Mouse (Mus musculus) left cerebral cortex, postnatal 4 days (tissue): ENCODE measurements around the gene Id2. TPM values are rescaled to one million over a fixed set of nuclear protein-coding genes. Genes with fewer than 3 reads are reported as not detected.

Experiments
- DNase-seq: peaks from one replicate; pipeline ENCODE4 v3.0.0-alpha.2; 2022
- intact Hi-C: fragments of 180-260 bp; cut with DNase I; formaldehyde crosslinking; loops from one replicate; pipeline ENCODE4 v1.15.1; 2025
- total RNA-seq, 2 experiments: library from RNA; stranded (reverse); gene quantifications; 2 replicates each; pipeline ENCODE4 v1.2.3; 2021

Id2 gene
- 100 to 1,000 TPM; 174 to 182 TPM for total RNA-seq

DNA sequence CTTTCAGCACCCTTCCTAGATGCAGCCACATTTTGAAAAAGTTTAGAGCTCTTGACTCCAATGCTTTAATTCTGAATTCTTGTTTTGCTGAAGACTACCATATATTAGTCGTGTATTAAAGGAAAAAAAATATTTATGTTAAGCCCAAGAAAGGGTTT is at the start of gene Id2:
Id2 (minus strand) TSS at position 89 of the 158 bp plus-strand sequence.
- DNase-seq = no peak
- intact Hi-C loops = loop anchor here (10.0 kb wide), 3 partner anchors 398 to 978 kb away; no protein-coding TSS in a partner anchor

DNA sequence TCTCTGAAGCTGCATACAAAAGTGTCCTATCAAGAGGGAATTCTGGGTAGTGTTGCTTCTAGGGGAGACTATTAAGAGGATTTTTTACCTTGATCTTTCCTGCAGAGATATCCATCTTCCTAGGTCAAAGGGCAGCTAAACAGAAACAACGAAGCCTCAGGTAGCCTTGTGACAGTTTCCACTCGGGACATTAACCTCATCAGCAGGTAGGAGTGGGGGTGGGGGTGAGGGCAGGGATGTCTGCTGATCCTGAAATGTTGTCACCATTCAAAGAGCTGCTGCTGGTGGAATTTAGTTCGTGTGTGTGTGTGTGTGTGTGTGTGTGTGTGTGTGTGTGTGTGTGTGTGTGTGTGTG is 48.4 kb upstream of the Id2 start:
- intact Hi-C loops = no loop called here
- no peak for DNase-seq

DNA sequence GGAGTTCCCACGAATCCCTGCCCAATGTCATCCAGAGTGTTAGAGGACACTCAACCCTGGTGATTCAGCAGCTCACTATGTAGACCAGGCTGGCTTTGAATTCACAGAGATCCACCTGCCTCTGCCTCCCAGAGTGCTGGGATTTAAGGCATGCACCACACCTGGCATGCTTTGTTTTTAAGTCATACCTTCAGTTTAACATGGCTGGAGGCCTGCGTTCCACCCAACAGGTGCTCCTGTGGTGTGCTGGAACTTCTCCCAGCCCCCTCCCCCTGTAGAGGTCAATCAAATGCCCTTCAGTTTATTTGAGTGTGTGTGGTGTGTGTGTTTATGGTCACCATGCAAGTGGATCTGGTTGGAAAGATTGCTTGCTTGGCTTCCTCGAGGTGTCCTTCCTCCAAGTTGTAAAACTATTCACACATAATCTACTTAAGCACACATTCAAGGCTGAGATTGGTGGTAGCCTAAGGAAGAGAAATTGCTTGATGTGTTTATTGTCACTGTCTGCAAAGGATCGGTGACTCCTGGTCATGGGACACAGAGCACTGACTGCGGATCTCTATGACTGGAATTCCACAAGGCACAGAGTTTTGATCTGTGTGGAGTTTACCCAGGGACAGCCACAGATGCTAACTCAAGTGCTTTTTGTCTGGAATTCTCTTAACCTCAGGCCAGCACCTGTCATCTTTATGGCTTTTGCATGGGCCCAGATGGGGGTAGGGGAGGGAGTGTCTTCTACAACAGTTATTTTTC is 47.8 kb upstream of the Id2 start:
- intact Hi-C loops = no loop called here
- DNase-seq = no peak

DNA sequence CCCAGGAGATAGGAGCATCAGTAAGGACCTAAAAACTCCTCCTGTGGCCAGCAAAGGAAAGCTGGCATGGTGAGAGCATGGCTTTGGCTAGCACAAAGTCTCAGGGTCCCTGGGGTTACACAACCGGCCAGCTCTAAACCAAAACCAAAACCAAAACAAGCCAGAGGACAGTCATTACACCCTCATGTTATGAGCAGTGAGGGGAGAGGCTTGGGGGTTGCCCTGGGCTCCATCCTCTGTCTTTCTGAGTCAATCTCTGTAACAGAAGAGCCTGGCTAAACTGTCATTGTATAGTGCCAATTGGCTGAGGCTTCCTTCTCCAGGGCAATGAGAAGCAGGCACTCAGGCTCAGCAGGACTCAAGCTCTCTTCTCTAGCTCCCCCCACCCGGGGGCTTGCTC is 46.6 kb upstream of the Id2 start:
- intact Hi-C loops = no loop called here
- peak; percentile 34 for DNase-seq

DNA sequence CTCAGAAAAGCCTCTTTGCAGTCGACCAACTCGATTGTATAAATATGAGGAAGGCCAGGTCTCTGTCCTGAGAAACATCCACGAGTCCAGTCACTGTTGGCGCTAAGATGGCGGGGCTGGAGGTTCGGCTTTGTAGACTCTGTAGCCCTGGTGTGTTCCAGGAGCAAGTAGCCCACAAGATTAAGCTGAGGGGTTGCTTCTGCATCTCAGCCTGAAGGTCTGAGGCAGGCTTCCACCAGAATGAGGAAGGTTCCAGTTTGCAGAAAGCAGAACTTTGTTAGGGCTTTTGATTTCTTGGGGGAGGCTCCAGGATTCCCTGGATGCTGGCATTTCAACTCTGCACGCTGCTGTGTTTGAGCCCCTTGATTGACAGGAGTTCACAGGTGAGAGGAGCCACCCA is 45.3 kb upstream of the Id2 start:
- intact Hi-C loops = no loop called here
- DNase-seq = no peak

DNA sequence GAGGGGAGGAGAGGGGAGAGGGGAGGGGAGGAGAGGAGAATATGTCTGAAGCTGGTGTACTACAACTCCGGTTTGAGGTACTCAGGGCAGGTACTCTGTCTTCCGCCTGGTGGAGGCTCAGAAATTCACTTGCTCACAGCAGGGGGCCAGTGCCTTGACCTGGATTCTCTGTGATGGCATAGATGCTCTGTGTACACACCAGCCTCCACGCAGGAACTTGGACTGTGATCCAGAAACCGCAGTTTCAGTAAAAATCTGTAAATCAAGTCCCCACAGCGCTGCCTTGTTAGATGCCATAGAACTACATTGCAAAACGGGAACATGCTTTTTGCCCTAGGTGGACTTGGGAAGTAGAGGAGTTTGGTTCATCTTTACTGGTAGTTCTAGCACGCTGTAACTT is 44.4 kb upstream of the Id2 start:
- intact Hi-C loops = no loop called here
- DNase-seq = no peak

DNA sequence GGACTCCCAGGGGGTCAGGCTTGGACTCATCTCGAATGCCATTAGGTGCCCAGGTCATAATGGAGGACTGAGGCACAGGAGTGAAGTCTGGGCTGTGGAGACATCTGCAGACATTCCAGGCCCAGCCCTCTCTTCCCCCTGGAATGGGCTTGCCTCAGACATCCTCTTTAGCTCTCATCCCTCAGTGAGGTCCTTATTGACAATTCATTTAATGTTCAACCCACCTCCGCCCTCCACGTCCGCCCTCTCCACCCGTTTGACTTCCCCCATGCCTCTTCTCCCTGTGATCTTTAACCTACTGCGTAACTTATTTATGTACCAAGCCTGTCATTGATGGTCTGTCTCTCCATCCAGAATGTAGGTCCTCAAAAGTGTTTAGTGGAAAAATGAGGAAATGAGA is 43.2 kb upstream of the Id2 start:
- intact Hi-C loops = no loop called here
- no peak for DNase-seq

DNA sequence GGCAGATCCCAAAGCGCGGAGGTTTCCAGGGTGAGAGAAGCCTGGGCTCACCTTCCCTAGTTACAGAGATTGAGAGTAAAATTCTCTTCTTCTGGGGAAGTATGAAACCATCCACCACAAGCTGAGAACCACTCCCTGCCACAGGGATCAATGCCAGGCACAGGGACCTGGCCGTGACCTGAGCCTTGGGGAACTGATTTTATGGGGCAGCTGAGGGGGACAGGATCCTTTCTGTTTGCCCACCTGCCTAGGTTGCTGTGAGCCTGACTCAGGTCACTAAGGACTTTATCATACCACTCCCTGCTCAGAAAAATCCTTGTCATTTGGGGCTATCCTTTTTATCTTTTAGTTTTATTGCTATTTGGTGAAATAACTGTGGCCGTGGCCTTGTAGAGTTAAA is 41.7 kb upstream of the Id2 start:
- DNase-seq = no peak
- intact Hi-C loops = no loop called here

DNA sequence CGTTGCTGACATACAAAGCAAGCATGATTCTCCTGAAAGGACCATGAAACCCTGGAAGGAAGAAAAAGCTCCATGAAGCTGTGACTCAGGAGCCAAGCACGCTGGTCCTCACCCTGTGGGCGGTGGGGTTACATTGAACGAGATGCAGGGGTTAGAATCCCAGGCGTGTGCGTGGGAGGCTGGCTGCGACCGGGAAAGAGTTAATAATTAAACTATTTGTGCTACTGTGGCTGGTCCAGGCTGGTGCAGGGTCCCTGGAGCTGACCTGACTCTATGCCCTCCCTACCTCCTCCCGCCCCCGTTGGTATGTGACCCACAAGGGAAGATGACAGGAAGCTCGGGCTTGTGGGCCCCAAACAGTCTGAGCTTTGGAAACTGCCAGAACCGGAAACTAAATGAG is 35.1 kb upstream of the Id2 start:
- intact Hi-C loops = no loop called here
- DNase-seq = no peak

DNA sequence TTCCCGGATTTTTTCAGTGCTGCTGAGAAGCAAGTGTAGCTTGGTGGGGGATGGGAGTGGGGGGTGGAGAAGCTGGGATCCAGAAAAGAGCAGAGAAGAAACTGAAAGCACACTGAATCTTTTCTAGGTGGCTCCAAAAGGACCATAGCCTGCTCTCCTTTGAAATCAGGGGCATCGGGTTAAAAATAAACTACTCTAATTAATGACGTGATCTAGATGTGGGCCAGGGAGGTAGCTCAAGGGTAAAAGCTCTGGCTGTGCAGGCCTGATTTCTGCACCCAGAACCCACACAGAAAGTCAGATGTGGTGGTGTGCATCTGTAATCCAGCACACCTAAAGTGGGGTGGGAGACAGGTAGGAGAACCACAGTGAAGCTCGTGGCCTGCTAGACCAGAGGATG is 30.7 kb upstream of the Id2 start:
- no peak for DNase-seq
- intact Hi-C loops = no loop called here

DNA sequence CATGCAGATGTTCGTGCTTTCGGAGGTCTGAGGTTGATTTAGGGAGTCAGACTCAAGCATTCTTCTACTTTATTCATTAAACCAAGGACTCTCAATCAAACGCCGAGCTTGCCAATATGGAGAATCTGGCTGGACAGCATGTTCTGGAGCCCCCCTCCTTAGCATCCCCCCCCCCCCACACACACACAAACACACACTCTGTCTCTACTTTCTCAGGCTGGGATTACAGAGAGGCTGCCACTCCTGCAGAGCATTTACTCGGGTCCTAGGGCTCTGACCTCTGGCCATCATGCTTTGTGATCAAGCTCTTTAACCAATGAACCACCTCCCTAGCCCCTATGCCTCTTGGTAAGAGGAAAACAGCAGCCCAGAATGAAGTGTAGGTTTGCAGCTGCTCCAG is 29.3 kb upstream of the Id2 start:
- intact Hi-C loops = no loop called here
- DNase-seq = no peak

DNA sequence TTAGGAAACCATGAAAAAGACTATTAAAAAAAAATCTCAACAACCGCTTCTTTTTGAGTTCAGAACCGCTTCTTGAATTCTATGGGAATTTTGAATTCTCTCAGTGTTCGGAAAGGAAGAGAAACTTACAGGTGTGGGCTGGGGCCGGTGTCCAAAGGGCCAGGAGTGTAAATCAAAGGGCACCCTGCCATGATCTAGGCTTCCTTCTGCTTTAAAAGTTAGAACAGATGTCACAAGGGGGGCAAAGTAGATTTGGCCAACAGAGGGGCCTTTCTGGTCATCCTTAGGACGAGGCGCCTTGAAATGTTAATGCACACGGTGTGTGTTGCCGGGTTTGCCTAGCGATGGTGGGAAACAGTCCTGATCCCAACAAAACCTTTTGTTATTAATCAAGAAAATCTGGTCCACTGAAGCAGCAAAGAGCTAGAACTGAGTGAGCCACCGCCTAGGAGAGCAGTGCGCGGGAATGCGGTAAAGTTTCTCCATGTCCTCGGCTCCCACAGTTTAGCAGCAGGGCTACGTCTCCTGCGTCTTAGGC is 28.4 kb upstream of the Id2 start:
- intact Hi-C loops = no loop called here
- DNase-seq = no peak

DNA sequence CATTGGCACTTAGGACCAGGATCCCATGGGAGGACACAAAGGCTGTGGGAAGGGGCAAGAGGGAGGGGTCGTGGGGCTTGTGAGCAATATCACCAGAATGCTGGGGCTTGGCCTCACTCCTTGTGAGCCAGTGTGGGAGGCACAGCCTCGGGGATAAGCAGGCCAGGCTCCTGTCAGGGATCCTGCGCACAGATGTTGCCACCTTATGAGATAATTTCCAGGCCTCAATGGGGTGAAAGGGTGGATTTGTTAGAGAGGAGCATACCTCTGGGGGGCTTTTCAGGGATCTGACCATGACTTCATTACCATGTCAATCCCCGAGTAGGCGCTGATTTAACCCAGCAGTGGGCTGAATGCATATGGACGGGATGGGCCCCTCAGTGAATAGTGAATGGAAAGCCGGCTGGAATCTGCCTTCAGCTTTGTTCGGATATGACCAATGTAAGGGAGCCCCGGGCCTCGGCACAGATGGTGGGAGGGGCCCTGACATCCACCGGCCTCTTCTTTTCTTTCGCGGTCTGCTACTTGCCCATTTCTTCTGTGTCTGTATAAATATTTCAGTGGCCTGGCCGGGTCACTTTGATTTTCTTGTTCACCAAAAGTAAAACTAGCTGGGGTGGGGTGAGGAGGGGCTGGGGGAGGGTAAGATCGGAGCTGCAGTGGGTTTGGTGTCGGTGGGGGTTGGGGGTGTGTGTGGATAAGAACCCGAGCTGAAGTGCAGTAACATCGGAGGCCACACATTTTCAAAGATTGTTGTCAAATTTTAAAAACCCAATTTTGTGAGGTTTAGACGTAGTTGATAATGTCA is 27.7 kb upstream of the Id2 start:
- intact Hi-C loops = no loop called here
- DNase-seq = peak; percentile 16

DNA sequence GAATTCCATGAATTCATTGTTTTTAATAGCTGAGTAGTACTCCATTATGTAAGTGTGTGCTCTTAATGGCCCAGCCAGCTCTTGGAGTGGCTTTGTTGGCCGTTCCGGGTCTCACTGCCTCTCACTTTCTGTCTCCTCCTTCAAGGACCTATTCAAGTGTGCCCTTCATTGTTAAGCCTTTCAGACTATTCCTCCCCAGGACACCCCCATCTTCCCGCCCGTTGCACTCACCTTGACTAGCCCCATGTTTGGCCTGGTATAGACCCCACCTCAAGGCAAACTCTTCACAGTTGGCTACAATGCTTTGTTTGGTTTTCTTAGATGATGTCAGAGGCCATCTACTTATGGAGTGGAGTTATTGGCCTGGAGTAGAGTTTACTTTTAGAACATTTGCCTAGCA is 23.8 kb upstream of the Id2 start:
- intact Hi-C loops = no loop called here
- no peak for DNase-seq

DNA sequence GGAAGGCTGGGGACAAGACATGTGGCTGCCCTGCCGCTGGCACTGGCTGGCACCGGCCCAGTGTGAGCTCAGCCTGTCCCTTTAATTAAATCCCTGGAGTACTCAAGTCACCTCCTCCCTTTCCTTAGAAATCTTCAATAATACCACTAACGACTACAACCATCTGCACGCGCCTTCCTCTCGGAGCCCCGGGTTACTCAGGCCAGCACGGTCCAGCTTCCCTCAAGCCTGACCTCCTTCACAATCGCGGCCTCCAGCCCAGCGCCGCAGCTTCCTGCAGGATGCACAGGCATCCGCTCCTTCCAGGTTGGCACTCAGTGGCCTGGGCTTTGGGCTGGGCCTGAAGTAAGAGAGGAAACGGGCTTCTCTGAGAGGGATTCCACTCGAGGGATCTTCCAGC is 22.3 kb upstream of the Id2 start:
- intact Hi-C loops = no loop called here
- no peak for DNase-seq

DNA sequence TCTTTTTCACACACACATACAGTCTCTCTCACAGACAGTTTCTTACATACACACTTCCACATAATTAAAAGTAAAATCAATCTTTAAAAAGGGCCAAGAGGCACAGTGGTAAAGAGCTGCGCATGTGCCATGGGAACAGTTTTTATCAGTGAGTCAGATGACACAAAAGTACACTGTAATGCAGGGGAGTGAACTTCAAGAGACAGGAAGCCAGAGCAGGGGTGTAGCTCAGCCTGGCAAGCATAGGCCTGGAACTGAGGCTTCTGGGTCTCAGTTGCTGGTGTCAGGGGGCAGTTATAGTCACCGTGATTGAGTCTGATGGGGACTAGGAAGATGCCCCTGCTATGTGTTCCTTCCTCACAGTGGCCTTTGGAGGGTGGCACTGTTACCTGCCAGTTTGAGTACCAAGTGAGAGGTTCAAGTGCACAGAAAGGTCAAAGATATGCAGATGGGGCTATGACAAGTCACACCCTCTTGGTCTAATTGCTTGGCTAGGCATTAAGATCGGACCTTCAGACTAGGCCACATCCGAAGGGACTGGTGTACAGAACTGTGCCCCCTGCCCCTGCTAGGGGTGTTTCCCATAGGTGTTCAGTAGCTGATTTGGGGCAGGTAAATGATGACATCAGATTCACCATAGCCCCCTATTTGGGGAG is 21.0 kb upstream of the Id2 start:
- intact Hi-C loops = no loop called here
- DNase-seq = no peak

DNA sequence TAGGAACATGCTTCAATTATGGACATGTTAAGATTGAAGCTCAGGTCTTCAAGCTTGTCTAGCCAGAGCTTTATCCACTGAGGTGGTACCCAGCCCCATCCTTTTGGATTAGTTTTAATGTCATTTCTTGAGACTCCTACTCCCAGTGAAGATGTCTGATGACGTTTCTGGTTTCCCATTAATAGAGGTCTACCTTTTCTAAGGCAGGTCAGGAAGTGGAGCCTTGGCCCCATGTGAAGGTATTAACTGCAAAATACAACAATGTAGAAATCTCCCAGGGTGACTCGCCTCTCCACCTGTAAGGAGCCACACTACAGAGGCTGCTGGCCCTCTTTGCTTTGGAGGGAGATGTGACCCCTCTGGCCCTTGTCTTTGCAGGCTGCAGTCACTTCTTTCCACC is 19.2 kb upstream of the Id2 start:
- intact Hi-C loops = no loop called here
- no peak for DNase-seq

DNA sequence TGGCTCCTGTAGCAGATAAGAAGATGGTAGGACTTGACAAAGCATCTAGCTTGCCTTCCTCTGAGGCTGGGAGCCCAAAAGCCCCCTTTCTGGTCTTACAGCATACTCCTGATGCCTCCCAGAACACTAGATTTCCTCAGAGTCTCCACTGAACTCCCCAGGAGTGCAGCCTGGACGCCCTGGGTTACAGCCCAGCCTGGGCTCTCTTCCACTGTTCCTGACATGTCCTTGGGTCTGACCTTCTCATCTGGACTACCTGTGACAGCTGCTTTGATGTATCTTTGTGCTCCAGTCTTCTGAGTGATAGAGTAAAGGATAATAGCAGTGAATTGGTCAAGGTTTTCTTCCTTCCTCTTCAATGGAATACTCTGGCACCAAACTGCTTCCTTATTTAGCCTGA is 17.5 kb upstream of the Id2 start:
- no peak for DNase-seq
- intact Hi-C loops = no loop called here

DNA sequence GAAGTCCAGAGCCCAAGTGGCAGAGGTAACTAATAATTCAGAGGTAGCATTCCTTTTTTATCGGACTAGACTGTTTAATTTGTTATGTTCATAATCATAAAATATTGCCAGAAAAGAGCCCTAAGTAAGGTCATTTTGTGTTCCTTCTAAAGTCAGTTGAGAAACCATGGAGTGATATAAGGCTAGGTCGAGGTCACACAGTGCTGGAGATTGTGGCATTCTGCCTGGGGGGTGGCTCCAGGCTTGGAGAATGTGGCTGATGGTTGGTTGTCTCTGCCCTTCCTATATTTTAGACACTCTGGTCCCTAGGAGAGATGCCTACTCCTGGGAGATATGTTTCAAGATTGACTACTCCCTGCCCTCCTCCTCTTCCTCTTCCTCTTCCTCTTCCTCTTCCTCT is 16.4 kb upstream of the Id2 start:
- intact Hi-C loops = no loop called here
- no peak for DNase-seq

DNA sequence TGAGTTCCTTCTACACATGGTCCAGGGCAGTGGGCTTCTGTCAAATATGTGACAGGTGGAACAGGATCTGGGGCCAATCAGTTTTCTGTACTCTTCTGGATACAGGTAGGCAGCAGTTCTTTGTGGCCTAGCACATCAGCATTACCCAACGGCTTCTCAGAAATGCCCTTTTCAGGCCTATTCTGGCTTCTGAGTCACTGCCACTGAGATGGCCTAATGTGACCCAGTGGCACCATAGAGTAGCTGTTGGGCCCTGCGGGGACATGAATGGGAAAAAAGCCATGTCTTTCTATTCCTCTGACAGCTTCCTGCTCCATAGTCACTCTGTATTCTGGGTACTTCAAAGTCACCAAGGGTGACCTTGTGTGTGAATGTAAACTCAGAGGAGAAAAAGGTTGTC is 15.9 kb upstream of the Id2 start:
- no peak for DNase-seq
- intact Hi-C loops = no loop called here

DNA sequence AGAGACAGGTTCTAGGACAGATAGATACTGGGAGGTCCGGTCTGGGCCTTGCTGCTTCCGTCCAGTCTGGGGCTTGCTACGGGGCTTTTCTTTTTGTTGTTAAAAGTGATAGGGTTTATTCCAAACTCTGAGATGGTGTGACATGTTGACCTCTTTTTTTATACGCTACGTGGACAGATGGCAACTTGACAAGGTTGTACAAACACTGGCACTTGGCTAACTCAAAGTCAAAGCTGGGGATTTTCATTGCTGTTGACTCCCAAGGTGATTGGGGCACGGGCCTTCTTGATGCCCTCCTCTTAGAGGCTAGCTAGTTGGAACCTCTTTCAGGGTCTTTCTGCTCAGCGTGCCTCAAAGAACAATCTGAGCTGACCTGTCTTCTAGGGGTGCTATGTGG is 13.7 kb upstream of the Id2 start:
- intact Hi-C loops = no loop called here
- no peak for DNase-seq

DNA sequence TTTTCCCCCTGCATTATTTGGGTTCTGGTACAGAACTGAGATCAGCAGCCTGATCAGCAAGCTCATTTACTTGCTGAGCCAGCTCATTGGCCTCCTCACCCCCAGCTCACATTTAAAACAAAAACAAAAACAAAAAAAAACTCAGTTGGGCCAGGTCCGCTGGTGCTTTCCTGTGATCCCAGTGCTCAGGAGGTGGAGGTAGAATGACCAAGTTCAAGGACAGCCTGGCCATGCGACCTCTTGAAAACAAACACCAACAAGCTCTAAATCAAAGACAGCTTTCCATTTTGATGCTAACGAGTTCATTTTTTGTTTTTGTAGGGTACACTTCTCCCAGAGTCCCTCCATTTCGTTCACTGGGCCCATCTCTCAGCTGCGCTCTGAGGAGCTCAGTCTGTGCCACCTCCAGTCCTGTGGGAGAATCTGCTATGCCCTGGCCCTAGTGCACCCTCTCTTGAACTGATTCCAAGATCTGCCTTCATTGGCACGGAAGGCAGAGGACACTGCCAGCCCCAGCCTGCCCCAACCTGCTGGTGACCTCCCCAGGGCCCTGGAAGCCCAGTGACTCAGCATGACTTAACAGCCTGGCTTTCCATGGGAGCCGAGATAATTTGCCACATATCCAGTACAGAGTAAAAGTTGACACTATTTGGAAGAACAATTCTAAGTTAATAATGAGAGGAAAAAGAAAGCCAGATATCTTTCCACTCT is 13.2 kb upstream of the Id2 start:
- DNase-seq = no peak
- intact Hi-C loops = no loop called here
